Mouse (Mus musculus): ENCODE results near the gene Cacna1d. TPM values are rescaled to one million over a fixed set of nuclear protein-coding genes. Genes with fewer than 3 reads are reported as not detected.

Cacna1d gene
- polyA plus RNA-seq, 1 experiment from 2014 or later = 2.2 TPM

GRCm38 (mm10) chr14:30018463-30018801 is 472.8 kb downstream of the Cacna1d start:
- H3K9ac ChIP-seq (ENCODE audit: low read length) = no peak overlapping the region
- H3K9me3 ChIP-seq (ENCODE audit: control insufficient read depth, low read length) = no peaks in the 10 kb centered on the region
- TF ChIP-seq EP300 (optimal IDR thresholded peaks at IDR 0.05) = no peak
- no peak for TF ChIP-seq CTCF (IDR thresholded peaks at IDR 0.05; ENCODE audit: low read depth)
- no peaks in the 10 kb centered on the region for H3K27me3 ChIP-seq (ENCODE audit: control insufficient read depth, insufficient read depth, low read length)
- no peak for DNase-seq (ENCODE audit: low spot score)
- H3K4me1 ChIP-seq (replicated peaks; ENCODE audit: control insufficient read depth, insufficient read depth) = no peaks in the 10 kb centered on the region
- H3K4me3 ChIP-seq (ENCODE audit: low read depth, low read length) = no peak overlapping the region
- H3K27ac ChIP-seq (replicated peaks) = no peak overlapping the region
- H3K4me2 ChIP-seq (replicated peaks; ENCODE audit: low read depth) = no peak overlapping the region
- H3K36me3 ChIP-seq (ENCODE audit: control insufficient read depth, insufficient read depth, low read length) = no peaks in the 10 kb centered on the region
- no peak for ATAC-seq (ENCODE audit: low FRiP score, low TSS enrichment)
- WGBS = 87% methylated on average over 4 of the region's 4 CpGs

DNA sequence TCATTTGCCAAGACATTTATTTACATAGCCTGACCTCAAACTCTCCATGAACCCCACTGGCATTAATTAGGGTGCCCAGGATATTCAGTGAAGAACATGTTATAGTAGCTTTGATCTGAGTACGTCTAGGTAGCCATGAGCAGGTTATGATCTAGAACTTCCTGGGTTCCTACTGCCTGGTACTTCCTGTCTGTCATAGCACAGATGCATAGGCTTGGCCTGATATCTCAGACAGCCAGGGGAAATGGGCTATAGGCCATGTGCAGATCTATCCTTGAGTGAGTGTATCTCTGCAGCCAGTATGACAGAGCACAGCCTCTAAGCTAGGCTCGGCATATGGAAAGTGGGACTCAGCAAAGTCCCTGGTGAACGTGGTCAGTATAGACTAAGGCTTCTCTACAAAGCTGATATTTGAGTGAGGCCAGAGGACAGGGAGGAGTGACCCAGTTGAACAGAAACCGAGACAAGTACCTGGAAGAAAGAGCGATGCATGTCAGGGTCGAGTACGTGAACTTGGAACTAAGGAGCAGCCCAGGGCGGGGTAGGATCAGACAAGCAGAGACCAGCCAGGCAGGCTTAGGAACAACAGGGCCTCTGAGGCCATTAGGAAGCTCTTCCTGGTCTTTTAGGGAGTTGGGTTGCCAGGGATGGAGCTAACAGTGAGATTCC is 473.3 kb downstream of the Cacna1d start:
- Histone ChIP-seq H3K9me3 (ENCODE audit: control insufficient read depth, low read length) (no peaks in the 10 kb centered on the region), H3K4me1 (replicated peaks; ENCODE audit: control insufficient read depth, insufficient read depth) (no peaks in the 10 kb centered on the region), H3K4me3 (ENCODE audit: low read depth, low read length) (no peak overlapping the region), H3K9ac (ENCODE audit: low read length) (no peak overlapping the region), H3K27ac (replicated peaks) (no peak overlapping the region), H3K4me2 (replicated peaks; ENCODE audit: low read depth) (no peak overlapping the region), H3K36me3 (ENCODE audit: control insufficient read depth, insufficient read depth, low read length) (no peaks in the 10 kb centered on the region), H3K27me3 (ENCODE audit: control insufficient read depth, insufficient read depth, low read length) (no peaks in the 10 kb centered on the region)
- TF ChIP-seq EP300 (optimal IDR thresholded peaks at IDR 0.05) (no peak), CTCF (IDR thresholded peaks at IDR 0.05; ENCODE audit: low read depth) (no peak)
- ATAC-seq (ENCODE audit: low FRiP score, low TSS enrichment) = peak; percentile 40; the same call in 1 of the 2 replicates
- WGBS = 64% methylated on average over 8 of the region's 8 CpGs
- DNase-seq (ENCODE audit: low spot score) = no peak

DNA sequence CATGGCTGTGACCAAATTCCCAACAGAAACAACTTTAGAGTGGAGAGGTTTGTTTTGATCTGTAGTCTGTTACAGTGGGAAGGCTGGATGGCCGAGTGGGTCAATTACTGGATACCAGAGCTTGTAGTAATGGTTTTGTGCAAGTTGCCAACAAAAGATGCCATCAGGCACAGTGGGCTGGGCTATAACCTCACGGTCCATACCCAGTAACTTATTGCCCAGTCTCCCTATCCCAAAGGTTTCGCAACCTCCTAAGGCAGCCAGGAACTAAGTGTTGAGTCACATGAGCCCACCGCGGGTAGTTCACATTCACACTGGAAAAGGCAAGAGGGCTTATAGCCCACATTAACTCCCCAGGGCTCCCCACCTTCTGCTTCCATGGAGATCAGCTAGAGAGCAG is 474.6 kb downstream of the Cacna1d start:
- DNase-seq (ENCODE audit: low spot score) = no peak
- no peak overlapping the region for H3K9ac ChIP-seq (ENCODE audit: low read length)
- no peaks in the 10 kb centered on the region for H3K9me3 ChIP-seq (ENCODE audit: control insufficient read depth, low read length)
- no peak overlapping the region for H3K4me2 ChIP-seq (replicated peaks; ENCODE audit: low read depth)
- no peak overlapping the region for H3K4me3 ChIP-seq (ENCODE audit: low read depth, low read length)
- H3K27ac ChIP-seq (replicated peaks) = no peak overlapping the region
- WGBS = 83% methylated on average over 5 of the region's 5 CpGs
- H3K36me3 ChIP-seq (ENCODE audit: control insufficient read depth, insufficient read depth, low read length) = no peaks in the 10 kb centered on the region
- no peak for TF ChIP-seq EP300 (optimal IDR thresholded peaks at IDR 0.05)
- TF ChIP-seq CTCF (IDR thresholded peaks at IDR 0.05; ENCODE audit: low read depth) = no peak
- no peaks in the 10 kb centered on the region for H3K4me1 ChIP-seq (replicated peaks; ENCODE audit: control insufficient read depth, insufficient read depth)
- no peaks in the 10 kb centered on the region for H3K27me3 ChIP-seq (ENCODE audit: control insufficient read depth, insufficient read depth, low read length)
- ATAC-seq (ENCODE audit: low FRiP score, low TSS enrichment) = no peak

DNA sequence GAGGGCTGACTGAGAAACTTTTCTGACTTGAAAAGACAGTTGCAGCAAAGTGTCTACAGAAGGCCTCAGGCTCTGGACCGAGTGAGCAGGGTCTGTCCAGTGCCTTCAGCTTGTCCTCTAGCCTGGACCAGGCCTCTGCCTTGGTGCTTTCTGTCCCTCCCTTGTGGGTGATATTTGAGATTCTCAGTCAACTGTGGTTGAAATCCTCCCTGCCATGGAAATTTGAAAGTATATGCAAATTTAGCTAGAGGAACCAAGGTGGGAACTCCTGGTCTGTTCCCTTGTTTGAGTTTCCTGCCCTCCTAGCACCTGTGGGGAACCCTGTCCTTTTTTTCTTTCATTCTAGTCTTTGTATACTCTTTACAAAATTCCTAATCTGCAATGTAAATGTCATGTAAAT is 476.2 kb downstream of the Cacna1d start:
- H3K27ac ChIP-seq (replicated peaks) = no peak overlapping the region
- H3K36me3 ChIP-seq (ENCODE audit: control insufficient read depth, insufficient read depth, low read length) = no peaks in the 10 kb centered on the region
- ATAC-seq (ENCODE audit: low FRiP score, low TSS enrichment) = no peak
- 50% methylated on average over 1 of the region's 1 CpGs for WGBS
- DNase-seq (ENCODE audit: low spot score) = no peak
- no peak overlapping the region for H3K4me2 ChIP-seq (replicated peaks; ENCODE audit: low read depth)
- H3K4me1 ChIP-seq (replicated peaks; ENCODE audit: control insufficient read depth, insufficient read depth) = no peaks in the 10 kb centered on the region
- no peak overlapping the region for H3K4me3 ChIP-seq (ENCODE audit: low read depth, low read length)
- H3K9me3 ChIP-seq (ENCODE audit: control insufficient read depth, low read length) = no peaks in the 10 kb centered on the region
- no peaks in the 10 kb centered on the region for H3K27me3 ChIP-seq (ENCODE audit: control insufficient read depth, insufficient read depth, low read length)
- TF ChIP-seq CTCF (IDR thresholded peaks at IDR 0.05; ENCODE audit: low read depth) (no peak), EP300 (optimal IDR thresholded peaks at IDR 0.05) (no peak)
- no peak overlapping the region for H3K9ac ChIP-seq (ENCODE audit: low read length)

GRCm38 (mm10) chr14:30014487-30014886 is 476.8 kb downstream of the Cacna1d start:
- Histone ChIP-seq H3K27me3 (ENCODE audit: control insufficient read depth, insufficient read depth, low read length) (no peaks in the 10 kb centered on the region), H3K4me1 (replicated peaks; ENCODE audit: control insufficient read depth, insufficient read depth) (0 out of 2 replicates have a peak, but pooled peaks cover 1% of the 10 kb centered on the region), H3K4me3 (ENCODE audit: low read depth, low read length) (no peak overlapping the region), H3K9me3 (ENCODE audit: control insufficient read depth, low read length) (no peaks in the 10 kb centered on the region), H3K27ac (replicated peaks) (no peak overlapping the region), H3K4me2 (replicated peaks; ENCODE audit: low read depth) (no peak overlapping the region), H3K36me3 (ENCODE audit: control insufficient read depth, insufficient read depth, low read length) (no peaks in the 10 kb centered on the region), H3K9ac (ENCODE audit: low read length) (no peak overlapping the region)
- ATAC-seq (ENCODE audit: low FRiP score, low TSS enrichment) = no peak
- 64% methylated on average over 10 of the region's 10 CpGs for WGBS
- TF ChIP-seq CTCF (IDR thresholded peaks at IDR 0.05; ENCODE audit: low read depth) (no peak), EP300 (optimal IDR thresholded peaks at IDR 0.05) (no peak)
- DNase-seq (ENCODE audit: low spot score) = no peak

DNA sequence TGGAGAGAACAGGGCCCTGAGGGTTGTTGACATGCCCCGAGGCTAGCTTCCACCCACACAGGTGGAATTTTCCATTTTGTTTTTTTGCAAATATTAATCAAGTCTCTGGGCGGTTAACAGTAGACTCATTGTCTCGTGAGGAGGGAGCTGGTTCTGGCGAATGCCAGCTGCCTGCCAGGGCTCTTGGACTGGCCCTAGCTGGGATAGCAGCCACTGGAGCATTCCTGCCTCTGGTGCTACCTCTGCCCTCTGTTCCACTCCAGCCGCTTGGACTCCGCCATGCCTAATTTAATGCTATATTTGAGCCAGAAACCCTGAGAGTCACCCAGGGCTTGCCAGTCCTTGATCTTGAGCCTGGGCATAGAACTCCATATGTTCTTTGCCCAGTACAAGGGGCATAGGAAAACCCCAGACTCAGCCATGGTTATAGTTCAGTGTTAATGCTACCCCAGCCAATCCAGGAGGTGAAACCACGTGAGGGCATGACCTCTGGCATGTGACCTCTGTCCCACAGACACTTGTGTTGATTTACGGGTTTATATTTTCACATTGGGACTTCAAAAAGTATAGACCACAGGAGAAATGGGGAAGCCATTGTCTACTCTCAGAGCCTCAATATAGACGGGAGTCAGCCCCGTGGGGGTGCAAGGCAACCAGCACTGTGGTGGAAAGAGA is 479.2 kb downstream of the Cacna1d start:
- no peak overlapping the region for H3K4me3 ChIP-seq (ENCODE audit: low read depth, low read length)
- no peak for ATAC-seq (ENCODE audit: low FRiP score, low TSS enrichment)
- no peak overlapping the region for H3K9ac ChIP-seq (ENCODE audit: low read length)
- no peaks in the 10 kb centered on the region for H3K9me3 ChIP-seq (ENCODE audit: control insufficient read depth, low read length)
- no peak overlapping the region for H3K27ac ChIP-seq (replicated peaks)
- no peaks in the 10 kb centered on the region for H3K36me3 ChIP-seq (ENCODE audit: control insufficient read depth, insufficient read depth, low read length)
- DNase-seq (ENCODE audit: low spot score) = peak; percentile 33
- TF ChIP-seq CTCF (IDR thresholded peaks at IDR 0.05; ENCODE audit: low read depth) = no peak
- H3K4me1 ChIP-seq (replicated peaks; ENCODE audit: control insufficient read depth, insufficient read depth) = 0 out of 2 replicates have a peak, but pooled peaks cover 4% of the 10 kb centered on the region
- no peak overlapping the region for H3K4me2 ChIP-seq (replicated peaks; ENCODE audit: low read depth)
- 71% methylated on average over 10 of the region's 10 CpGs for WGBS
- no peaks in the 10 kb centered on the region for H3K27me3 ChIP-seq (ENCODE audit: control insufficient read depth, insufficient read depth, low read length)

Data from stomach, postnatal 0 days (tissue).